Mouse (Mus musculus): ENCODE results near the gene 1700019D03Rik.
"Not testable (repeated sequence)": the region's sequence is repeated elsewhere in the genome, so short reads cannot be mapped to it uniquely, and the experiment has no call there.

The 1700019D03Rik gene

DNA sequence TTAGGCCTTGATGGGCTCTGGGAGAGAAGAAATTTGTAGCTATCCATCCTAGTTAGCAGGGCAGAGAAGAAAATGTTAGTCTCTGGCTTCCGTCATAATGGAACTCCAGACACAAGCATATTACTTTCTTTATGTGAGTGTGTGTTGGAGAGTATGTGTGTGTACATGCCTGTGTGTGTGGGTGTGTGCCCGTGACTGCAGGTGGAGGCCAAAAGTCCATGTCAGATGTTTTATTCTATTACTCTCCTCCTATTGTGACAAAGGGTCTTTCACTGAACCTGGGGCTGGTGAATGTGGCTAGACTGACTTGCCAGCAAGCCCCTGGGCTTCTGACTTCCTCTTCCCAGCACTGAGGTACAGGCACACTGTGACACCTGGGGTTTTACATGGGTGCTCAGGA lies 65.5 kb downstream of the 1700019D03Rik start:
- no peak for DNase-seq (ENCODE audit: low read depth, low spot score)

DNA sequence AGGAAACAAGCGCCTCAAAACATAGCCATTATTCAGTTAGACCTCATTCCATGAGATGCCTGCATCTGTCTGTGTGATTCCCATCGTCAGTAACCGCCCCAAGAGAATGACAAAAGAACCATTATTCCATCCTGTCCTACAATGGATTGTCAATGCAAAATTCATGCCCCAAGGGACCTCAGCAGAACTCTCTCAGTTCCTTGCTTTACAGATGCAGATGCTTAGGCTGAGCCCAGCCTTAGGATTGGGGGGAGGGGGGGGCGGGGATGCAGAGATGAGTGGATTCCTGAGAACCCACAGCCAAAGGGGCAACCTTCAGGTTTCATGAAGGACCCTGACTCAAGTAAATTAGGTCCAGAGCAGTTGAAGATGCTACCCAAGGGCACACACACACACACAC lies 66.4 kb downstream of the 1700019D03Rik start:
- no peak for DNase-seq (ENCODE audit: low read depth, low spot score)

DNA sequence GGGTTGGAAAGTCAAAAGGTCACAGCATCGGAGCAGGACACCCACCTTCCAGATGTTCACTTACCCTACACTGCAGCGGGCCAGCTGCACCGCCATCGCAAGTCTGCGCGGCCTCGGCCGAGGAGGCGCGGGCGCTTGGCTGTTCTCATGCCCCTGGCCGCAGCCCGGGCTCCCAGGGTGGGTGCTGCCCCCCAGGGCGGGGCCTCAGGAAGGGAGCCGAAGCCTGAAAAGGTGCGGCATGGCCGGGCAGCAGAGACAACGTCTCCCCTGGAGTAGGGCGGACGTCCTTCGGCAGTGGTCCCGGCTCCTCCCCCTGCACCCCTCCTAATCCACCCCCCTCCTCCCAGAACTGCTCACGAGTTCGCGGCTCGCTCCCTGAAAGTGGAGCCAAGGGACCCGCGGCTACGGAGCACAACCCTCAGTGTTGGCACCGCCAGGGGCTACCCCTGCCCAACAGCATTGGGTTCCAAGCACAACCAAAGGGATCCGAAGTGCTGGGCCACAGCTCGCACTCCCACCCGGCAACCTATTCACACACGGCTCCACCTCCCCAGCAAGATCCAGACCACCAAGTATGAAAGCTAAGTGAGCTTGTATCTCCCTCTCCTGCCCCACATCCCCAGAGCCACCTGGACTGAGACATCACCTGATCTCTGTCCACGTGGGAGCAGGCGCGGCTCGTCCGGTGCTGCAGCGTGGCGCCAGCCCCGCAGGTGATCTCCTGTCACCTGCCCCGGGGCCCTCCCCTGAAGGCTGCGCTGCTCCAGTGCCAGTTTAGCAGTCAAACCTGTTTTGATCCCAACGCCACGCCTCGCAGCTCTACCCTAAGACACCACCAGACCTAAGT lies 67.2 kb downstream of the 1700019D03Rik start:
- DNase-seq (ENCODE audit: low read depth, low spot score): peak; percentile 81

DNA sequence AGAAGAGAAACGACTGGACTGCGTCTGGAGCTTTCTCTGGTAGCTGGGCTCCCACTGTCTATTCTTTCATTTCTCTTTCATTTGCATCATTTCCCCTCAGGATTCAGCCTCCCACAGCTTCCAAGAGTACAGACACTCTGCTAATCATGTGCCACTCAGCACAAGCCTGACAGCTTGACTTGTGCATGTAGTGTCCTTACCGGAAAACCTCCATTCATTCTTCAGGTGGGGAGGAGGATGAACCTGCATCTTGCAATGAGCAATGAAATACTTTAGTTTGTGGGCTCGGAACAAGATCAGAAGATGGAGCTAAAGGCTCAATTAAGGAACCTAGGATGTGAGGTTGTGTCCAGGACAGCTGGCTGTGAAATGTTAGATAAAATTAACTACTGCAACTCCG lies 67.8 kb downstream of the 1700019D03Rik start:
- peak; percentile 82 for DNase-seq (ENCODE audit: low read depth, low spot score)

DNA sequence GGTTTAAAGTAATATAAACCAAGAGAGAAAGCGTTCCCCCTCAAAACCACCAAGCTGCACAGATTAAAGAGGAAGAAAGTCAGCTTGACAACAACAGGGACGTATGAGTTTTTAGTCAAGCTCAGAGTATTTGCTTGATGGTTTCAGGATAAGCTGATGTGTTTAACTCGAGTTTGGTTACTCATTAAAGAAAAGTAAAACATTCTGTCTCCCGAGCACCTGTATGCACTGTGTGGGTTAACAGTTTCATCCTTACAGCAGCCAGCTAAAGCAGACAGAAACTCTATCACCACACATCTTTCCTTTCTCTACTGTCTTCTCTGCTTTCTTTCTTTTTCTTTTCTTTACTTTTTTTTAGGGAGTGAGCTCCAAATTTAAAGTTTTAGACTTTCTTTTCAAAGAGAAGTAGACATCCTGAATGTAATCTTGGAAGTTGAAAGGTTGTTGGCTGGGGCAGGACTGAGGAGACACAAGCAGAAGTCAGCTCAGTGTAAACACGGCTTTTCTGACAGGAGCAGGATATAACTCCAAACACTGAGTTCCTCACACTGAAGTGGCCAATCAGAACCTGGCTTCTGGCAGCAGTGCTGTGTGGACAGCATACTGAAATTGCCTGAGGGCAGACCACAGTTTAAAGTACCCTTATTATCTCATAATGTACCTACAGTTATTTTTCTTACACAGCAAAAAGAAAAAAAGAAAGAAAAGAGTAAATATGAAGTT lies 68.7 kb downstream of the 1700019D03Rik start:
- peak; percentile 70 for DNase-seq (ENCODE audit: low read depth, low spot score)

DNA sequence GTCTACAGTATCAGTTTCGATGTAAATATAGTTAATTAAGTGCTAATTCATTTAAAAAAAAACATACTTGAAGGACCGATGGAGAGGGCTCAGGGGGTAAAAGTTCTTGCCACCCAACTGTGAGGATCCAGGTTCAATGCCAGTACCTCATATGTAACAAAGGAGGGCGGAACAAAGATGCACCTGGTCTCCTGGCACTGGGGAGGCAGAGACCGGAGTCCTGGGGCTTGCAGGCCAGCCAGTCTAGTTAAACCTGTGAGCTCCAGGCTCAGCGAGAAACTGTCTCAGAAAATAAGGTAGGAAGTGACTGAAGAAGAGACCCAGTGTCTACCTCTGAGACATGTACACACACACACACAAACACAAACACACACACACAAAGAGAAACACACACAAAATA lies 72.1 kb downstream of the 1700019D03Rik start:
- peak; percentile 50 for DNase-seq (ENCODE audit: low read depth, low spot score)

DNA sequence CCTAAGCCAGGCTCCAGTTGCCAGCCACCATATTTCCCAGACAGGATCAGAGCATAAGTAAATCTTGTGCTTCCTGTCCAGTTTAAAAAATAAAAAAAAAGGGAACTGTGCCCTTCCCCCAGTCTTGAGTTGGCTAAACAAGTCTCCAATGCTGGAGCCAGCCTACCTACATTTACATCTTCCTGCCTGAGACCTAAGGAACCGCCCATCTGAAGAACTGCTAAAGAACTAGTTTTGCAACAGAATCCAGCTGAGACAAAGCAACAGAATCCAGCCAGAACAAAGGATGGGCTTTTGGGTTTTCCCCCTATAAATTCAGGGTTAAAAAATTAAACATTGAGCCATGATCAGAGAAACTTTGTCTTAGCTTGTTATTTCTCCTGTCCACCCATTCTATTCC lies 81.0 kb downstream of the 1700019D03Rik start:
- DNase-seq (ENCODE audit: low read depth, low spot score): no peak

DNA sequence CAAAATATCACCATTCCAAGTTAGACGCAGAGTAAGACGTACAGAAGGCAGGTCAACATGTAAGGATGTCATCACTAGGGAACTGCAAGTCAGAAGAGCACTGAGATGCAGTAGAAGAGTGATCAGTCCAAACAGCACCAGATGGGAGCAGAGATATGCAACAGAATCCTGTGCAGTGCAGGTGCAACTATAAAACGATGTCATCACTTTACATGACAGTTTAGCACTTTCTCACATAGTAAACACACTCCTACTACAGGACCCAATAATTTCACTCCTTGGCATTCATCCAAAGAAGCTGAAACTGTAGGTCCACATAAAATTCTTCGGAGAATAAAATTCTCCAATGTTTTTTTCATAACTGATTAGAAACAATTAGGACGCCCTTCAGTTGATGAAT lies 85.5 kb downstream of the 1700019D03Rik start:
- DNase-seq (ENCODE audit: low read depth, low spot score): no peak

DNA sequence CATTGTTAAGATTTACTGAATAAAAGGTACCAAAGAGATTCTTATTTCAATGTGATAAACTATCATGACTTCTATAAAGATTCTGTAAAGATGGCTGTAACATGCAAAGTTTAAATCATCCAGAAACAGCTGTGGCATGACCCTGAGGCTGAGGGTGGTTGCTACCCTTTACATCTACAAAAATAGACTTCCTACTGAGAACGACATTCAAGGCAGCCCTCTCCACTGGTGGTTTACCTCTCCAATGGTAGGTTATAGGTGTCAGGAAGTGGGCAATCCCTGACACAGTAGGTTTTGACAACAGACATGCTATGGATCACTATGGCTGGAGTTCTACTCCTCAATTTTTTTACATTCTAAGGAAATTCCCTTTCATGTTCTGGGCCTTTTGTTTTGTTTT lies 95.5 kb downstream of the 1700019D03Rik start:
- not testable (repeated sequence) for DNase-seq (ENCODE audit: low read depth, low spot score)

DNA sequence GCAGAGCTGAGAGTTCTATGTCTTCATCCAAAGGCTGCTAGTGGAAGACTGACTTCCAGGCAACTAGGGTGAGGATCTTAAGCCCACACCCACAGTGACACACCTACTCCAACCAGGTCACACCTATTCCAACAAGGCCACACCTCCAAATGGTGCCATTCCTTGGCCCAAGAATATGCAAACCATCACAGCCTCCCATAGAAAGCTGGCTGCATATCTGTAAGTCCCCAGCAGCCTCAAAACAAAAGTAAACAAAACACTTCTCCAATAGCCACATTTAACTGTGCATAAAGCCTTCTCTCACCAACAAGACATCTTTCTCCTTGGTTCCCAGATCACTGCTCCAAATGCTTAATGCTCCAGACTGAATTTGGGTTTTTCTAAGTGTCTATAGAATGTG lies 101.1 kb downstream of the 1700019D03Rik start:
- not testable (repeated sequence) for DNase-seq (ENCODE audit: low read depth, low spot score)

DNA sequence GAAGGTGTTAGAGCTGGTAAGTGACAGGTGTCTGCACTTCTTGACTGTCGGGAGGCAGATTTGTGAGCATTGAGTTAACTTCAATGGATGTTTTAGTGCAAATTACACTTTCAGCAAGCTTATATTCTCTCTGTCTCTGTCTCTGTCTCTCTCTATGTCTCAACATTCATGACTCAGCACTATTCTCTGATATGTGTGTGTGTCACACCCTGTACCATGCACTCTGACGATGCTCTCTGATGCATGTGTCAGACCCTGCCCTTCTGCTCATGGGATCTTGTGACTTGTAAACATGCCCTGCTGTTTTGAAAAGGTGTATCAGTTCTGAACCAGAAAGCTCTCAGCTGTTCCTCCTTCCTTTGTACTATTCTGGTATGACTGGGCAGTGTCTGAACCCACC lies 103.3 kb downstream of the 1700019D03Rik start:
- DNase-seq (ENCODE audit: low read depth, low spot score): no peak

DNA sequence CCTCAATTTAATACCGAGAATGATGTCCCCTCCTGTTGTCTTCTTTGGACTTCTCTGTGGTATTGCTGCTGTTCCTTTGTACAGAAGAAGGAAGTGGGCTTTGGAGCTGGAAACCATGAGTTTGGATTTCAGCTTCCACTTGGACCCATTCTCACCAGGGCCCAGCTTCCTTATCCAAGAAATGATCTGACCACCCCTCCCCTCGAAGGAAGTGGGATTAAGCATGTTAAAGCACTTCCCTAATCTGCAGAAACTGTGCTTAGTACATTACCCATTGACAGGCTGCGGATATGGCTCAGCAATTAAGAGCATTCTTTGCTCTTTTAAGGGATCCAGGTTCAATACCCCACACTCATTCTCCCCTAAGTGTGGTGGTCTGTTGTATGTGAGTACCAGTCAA lies 110.2 kb downstream of the 1700019D03Rik start:
- DNase-seq (ENCODE audit: low read depth, low spot score): no peak

DNA sequence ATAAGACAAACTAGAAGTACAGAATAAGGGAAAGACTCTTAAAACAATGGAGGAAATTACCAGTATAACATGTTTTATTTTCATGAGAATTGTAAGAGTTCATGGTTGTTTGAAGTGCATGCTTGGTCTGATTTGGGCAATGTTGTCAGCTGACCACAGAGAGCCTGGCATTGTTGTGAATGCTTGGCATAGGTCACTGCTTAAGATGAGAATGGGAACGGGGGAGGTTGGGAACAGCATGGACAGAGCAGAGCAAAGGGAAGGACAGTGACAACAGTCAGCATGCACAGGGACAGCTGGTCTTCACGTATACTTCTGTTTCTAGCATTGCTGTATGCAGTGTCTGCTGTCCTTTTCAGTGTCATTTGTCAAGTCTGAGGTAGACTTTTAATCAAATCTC lies 135.8 kb downstream of the 1700019D03Rik start:
- peak; percentile 15 for DNase-seq (ENCODE audit: low read depth, low spot score)

Measured in brain, adult 2 months (tissue).